Mouse (Mus musculus) thymus, adult 2 months (tissue): ENCODE measurements around the gene Slpi.

ENCODE experiments used
- CTCF ChIP-seq: fragments of 200-500 bp; IDR thresholded peaks from 2 replicates; pipeline ENCODE4 v1.5.1; 2012; ENCODE audit warnings: mild to moderate bottlenecking, control low read depth, low read length, moderate library complexity, borderline replicate concordance; ENCODE audit not compliant: control insufficient read depth, poor library complexity, insufficient read depth; ENCODE audit errors: extremely low read depth
- POLR2A ChIP-seq: fragments of 200-500 bp; IDR thresholded peaks from 2 replicates; pipeline ENCODE4 v1.6.1; 2012; ENCODE audit warnings: mild to moderate bottlenecking, low read length, control low read depth, moderate library complexity; ENCODE audit not compliant: control insufficient read depth, poor library complexity, insufficient read depth; ENCODE audit errors: extremely low read depth

DNA sequence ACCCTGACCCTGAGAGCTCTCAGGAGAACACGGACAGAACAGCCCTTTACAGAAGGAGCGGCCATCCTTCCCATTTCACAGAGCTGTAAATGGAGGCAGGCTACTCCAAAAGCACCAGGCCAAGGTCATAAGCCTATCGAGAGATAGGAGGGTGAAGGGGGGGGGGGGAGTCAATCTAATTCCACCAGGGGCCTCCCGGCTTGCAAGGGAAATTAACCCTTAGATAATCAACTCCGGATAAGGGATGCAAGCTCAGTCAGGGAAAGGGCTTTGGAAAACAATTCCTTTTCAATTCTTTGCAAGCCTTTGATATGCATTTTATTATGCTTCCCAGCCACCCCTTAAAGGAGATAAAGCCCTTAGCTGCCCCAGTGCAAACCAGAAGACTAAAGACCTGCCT is 39.6 kb upstream of the Slpi start:
- TF ChIP-seq CTCF (no peak), POLR2A (no peak)
